Mouse (Mus musculus) right cerebral cortex, postnatal 25 days (tissue): Measurements from ENCODE around the gene Cd9.

Experiments
- DNase-seq: peaks from one replicate; pipeline ENCODE4 v3.0.0; 2022

Cd9 gene

DNA sequence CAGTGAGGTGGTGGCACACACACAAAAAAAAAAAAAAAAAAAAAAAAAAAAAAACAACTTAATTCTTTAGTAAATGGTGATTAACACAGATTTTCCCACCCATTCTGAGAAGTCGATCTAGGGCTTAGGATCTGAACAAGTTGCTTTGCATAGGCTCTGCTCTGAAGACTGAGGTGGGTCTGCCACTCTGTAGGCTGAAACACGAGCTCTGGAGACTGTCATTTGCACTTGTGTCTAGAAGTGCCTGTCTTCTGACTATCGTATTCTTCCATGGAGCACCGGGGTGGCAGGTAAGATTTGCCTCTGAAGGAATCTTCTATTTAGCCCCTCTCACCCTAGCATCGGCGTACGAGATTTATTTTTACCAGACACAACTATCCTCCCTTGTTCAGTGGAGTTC is 62.1 kb downstream of the Cd9 start:
- DNase-seq: no peak

- DNase-seq: no peak
These were observed 63.6 kb downstream of the Cd9 start for GRCm38 (mm10) chr6:125430982-125431381.

DNA sequence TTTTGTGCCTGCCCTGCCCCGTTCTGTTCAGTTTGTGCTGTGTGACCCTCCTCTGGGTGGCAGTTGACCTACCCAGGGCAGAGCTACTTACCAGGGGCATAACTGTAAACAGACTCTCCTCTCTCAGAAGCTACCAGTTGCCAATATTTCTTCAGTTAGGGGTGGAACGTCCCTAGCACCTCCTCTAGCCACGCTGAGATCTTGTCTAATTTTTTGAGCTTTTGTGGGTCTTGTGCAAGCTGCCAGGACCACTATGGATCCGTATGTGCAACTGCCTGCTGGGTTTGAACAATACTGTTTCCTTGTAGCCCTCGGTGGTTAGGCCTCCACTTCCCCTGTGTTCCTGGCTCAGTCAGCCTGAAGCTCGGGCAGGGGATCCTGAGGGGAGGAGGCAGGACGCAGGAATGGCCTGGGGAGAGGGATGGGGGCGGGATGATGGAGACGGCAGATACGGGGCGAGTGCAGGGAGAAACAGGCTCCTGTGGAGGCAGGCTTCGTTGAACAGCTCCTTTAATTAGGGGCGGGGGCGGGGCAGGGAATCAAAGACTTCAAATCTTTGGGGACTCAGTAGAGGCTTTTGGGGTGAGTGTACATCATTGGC is 64.1 kb downstream of the Cd9 start:
- DNase-seq: no peak

DNA sequence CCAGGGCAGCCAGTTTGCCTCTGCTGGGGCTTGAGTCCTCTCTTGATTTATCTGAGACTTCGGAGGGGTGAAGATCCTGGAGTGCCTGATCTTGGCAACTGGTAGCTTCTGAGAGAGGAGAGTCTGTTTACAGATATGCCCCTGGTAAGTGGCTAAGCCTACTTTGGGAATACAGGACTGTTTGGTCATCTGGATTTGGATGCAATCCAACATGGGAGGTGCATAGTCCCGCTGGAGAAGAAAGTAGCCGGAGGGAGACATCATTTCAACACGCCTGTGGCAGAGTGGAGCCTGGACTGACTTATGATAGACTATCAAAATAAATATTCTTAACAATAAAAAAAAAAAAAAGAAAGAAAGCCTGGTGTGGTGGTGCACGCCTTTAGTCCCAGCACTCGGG is 64.8 kb downstream of the Cd9 start:
- DNase-seq: no peak

- DNase-seq: peak; percentile 66
These were observed 67.9 kb downstream of the Cd9 start for GRCm38 (mm10) chr6:125426383-125427360.

- DNase-seq: no peak
These were observed 69.1 kb downstream of the Cd9 start for GRCm38 (mm10) chr6:125425205-125426090.

DNA sequence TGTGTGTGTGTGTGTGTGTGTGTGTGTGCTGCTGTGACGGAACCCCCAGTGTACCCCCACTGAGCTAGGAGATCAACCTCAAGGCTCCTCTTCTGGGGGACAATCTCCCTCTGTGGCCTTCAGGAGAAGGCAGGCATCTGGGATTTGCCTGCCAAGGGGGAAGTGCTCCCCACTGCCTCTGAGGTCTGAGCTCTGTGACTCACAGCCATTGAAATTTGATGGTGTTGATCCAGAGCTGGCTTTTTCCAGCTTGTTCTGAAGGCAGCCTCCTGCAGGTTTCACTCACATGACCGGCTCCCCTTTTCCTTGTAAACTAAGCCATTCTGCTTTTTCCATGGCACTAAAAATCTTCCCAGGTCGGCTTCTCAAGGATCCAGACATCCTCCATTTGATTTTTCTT is 70.4 kb downstream of the Cd9 start:
- no peak for DNase-seq

- DNase-seq: no peak
These were observed 71.1 kb downstream of the Cd9 start for GRCm38 (mm10) chr6:125423507-125423906.

DNA sequence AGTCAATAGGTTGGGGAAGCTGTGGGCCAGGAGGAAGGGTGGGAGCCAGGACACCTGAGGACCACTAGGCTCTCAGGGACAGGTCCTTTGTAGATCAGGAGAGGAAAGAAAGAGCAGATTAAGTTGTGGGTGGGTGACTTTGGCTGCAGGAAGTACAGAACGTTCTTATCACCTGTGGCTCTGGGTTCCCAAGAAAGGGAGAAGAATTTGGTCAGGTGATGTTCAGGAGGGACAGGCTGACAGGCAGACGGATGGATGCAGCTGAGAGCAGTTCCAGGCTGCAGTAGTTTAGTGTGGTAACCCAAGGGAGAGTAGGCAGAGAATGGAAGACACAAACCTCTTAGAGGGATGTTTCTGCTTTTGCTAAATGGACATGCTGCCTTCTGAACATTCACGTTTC is 71.5 kb downstream of the Cd9 start:
- no peak for DNase-seq

- DNase-seq: no peak
These were observed 72.4 kb downstream of the Cd9 start for GRCm38 (mm10) chr6:125422051-125422822.

DNA sequence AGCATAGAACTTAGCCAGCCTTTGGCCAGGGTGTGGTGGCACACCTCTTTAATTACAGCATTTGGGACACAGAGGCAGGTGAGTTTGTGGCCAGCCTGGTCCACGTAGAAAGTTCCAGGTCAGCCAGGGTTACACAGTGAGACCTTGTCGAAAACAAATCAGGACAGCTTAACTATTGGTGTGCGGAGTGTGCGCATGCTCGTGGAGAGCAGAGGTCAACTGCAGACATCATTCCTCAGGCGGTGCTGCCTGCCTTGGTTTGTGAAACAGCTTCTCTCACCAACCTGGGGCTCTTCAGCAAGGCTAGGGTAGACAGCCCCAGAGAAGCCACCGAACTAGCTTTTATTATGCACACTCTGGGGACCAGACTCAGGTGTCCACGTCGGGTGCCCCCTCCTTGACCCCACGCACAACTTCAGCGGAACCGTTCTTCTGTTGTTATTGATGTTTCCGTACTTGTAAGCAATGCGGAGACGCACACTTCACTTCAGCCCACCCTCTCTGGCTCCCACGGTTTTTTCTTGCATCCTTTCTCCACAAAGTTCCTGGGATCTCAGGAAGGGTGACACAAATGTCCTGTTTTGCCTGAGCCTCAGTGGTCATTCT is 74.0 kb downstream of the Cd9 start:
- no peak for DNase-seq

- peak; percentile 74 for DNase-seq
These were observed 75.8 kb downstream of the Cd9 start for GRCm38 (mm10) chr6:125418744-125419143.

DNA sequence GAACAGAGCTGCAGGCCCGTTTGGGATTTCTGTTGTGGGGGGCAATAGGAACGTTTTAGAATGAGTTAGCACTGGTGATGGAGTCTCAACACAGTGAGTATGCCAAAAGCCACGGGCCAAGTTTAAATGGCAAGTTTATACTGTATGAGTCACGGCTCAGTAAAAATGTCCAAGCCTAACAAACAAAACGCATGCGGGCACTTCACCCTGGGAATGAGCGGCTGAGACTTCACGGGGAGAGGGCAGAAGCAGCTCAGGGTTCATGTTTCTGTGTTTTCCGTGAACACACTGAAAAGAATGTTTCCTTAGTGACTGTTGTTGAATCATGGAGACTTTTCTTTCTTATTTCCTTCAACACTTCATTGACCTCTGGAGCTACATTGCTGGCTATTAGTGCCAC is 81.3 kb downstream of the Cd9 start:
- DNase-seq: no peak

DNA sequence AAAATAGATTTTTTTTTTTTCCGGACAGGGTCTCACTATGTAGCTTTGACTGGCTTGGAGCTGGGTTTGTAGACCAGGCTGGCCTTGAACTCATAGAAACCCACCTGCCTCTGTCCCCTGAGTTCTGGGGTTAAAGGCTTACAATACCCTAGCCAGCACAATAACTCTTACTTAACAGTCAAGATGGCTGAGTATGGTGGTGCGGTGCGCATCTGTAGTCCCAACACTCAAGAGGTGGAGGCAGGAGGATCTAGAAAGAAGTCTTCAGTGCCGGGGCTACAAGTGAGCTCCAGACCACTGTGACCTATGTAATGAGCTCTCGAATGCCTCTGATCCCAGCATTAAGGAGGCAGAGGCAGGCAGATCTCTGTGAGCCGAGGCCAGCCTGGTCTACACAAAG is 82.9 kb downstream of the Cd9 start:
- no peak for DNase-seq

GRCm38 (mm10) chr6:125410995-125411547 is 83.5 kb downstream of the Cd9 start:
- no peak for DNase-seq

- DNase-seq: no peak
These were observed 84.0 kb downstream of the Cd9 start for GRCm38 (mm10) chr6:125410551-125410950.
